Mouse (Mus musculus) CH12.LX (cell line): ENCODE data around the gene Lrmda. TPM values are rescaled to one million over a fixed set of nuclear protein-coding genes. Genes with fewer than 3 reads are reported as not detected.

Source experiments
- DNase-seq: peaks from one replicate; pipeline ENCODE4 v3.0.0-alpha.2; 2013; ENCODE audit errors: extremely low read depth
- H3K27ac ChIP-seq: 2 replicates; pipeline ENCODE4 v1.5.1; 2012; ENCODE audit warnings: low read depth, mild to moderate bottlenecking, control low read depth, moderate library complexity; ENCODE audit not compliant: insufficient read depth
- H3K27me3 ChIP-seq: replicated peaks from 2 replicates; pipeline ENCODE3; 2012; ENCODE audit warnings: inconsistent platforms
- H3K36me3 ChIP-seq, 2 experiments: replicated peaks in 1 of 2; 2 replicates each; pipeline versions ENCODE3 to v1.6.1; 2012; ENCODE audit warnings: inconsistent platforms in 1 of 2, low read length in 1 of 2, mild to moderate bottlenecking in 1 of 2, mixed read lengths in 1 of 2, moderate library complexity in 1 of 2; ENCODE audit not compliant: control insufficient read depth in 1 of 2, insufficient read depth in 1 of 2
- H3K4me1 ChIP-seq, 2 experiments: 2 replicates each; pipeline ENCODE4 v1.6.1; 2012; ENCODE audit warnings: inconsistent platforms in 1 of 2, moderate library complexity in 1 of 2; ENCODE audit not compliant: insufficient read depth in 2 of 2, control insufficient read depth in 1 of 2
- H3K4me2 ChIP-seq: 2 replicates; pipeline ENCODE4 v1.6.1; 2012; ENCODE audit warnings: low read depth, mild to moderate bottlenecking, control low read depth; ENCODE audit not compliant: poor library complexity, insufficient read depth, severe bottlenecking
- H3K4me3 ChIP-seq, 3 experiments: fragments of 150-350 bp in 1 of 3; sonication (generic) in 1 of 3; replicated peaks in 1 of 3; 2 replicates each; pipeline versions ENCODE3 to v1.5.1; 2011 to 2012; ENCODE audit warnings: low read depth in 2 of 3, low read length in 2 of 3, mild to moderate bottlenecking in 2 of 3, moderate library complexity in 2 of 3, control low read depth in 1 of 3, improper control_type of control experiment in 1 of 3, inconsistent platforms in 1 of 3, mixed read lengths in 1 of 3; ENCODE audit not compliant: poor library complexity in 1 of 3
- H3K79me2 ChIP-seq: replicated peaks from 2 replicates; pipeline ENCODE4 v1.6.1; 2012; ENCODE audit warnings: mild to moderate bottlenecking, moderate library complexity; ENCODE audit not compliant: control insufficient read depth, poor library complexity, insufficient read depth, severe bottlenecking; ENCODE audit errors: extremely low read depth
- H3K9ac ChIP-seq: 2 replicates; pipeline ENCODE4 v1.6.1; 2012; ENCODE audit warnings: low read depth, mild to moderate bottlenecking, control low read depth, moderate library complexity; ENCODE audit not compliant: insufficient read depth
- H3K9me3 ChIP-seq: replicated peaks from 2 replicates; pipeline ENCODE3; 2012; ENCODE audit warnings: low read length, inconsistent platforms, mixed read lengths
- BHLHE40 ChIP-seq: IDR thresholded peaks from 2 replicates; pipeline ENCODE4 v1.6.1; 2011; ENCODE audit warnings: mild to moderate bottlenecking, low read depth, low read length, improper control_type of control experiment
- CHD1 ChIP-seq: IDR thresholded peaks from 2 replicates; pipeline ENCODE4 v1.6.1; 2012; ENCODE audit warnings: low read depth, low read length, improper control_type of control experiment, inconsistent platforms
- CTCF ChIP-seq, 2 experiments: IDR thresholded peaks in 1 of 2; conservative IDR thresholded peaks in 1 of 2; 2 replicates each; pipeline ENCODE4 v1.5.1; 2011 to 2012; ENCODE audit warnings: low read depth in 2 of 2, low read length in 2 of 2, improper control_type of control experiment in 1 of 2, inconsistent platforms in 1 of 2, mild to moderate bottlenecking in 1 of 2, moderate library complexity in 1 of 2
- EP300 ChIP-seq: IDR thresholded peaks from 2 replicates; pipeline ENCODE4 v1.6.1; 2011; ENCODE audit warnings: low read length, improper control_type of control experiment
- ETS1 ChIP-seq: conservative IDR thresholded peaks from 2 replicates; pipeline ENCODE4 v1.6.1; 2012; ENCODE audit warnings: low read depth, mild to moderate bottlenecking, inconsistent platforms, low read length, improper control_type of control experiment, moderate library complexity
- GABPA ChIP-seq: IDR thresholded peaks from 2 replicates; pipeline ENCODE4 v1.6.1; 2012; ENCODE audit warnings: low read depth, low read length, improper control_type of control experiment, inconsistent platforms; ENCODE audit not compliant: insufficient replicate concordance
- JUN ChIP-seq: IDR thresholded peaks from 2 replicates; pipeline ENCODE4 v1.6.1; 2011; ENCODE audit warnings: low read depth, mild to moderate bottlenecking, low read length, improper control_type of control experiment, moderate library complexity; ENCODE audit not compliant: insufficient read depth
- JUND ChIP-seq: conservative IDR thresholded peaks from 2 replicates; pipeline ENCODE4 v1.6.1; 2011; ENCODE audit warnings: low read depth, low read length, improper control_type of control experiment
- MAFK ChIP-seq: IDR thresholded peaks from 2 replicates; pipeline ENCODE4 v1.6.1; 2011; ENCODE audit warnings: low read length, improper control_type of control experiment; ENCODE audit not compliant: insufficient replicate concordance
- MAX ChIP-seq: IDR thresholded peaks from 2 replicates; pipeline ENCODE4 v1.6.1; 2011; ENCODE audit warnings: low read length, improper control_type of control experiment
- MAZ ChIP-seq: IDR thresholded peaks from 2 replicates; pipeline ENCODE4 v1.6.1; 2012; ENCODE audit warnings: low read depth, mild to moderate bottlenecking, inconsistent platforms, low read length, improper control_type of control experiment, moderate library complexity
- MEF2A ChIP-seq: IDR thresholded peaks from 2 replicates; pipeline ENCODE4 v1.6.1; 2014; ENCODE audit warnings: low read depth, mild to moderate bottlenecking, inconsistent platforms, low read length, improper control_type of control experiment, borderline replicate concordance
- MYC ChIP-seq: IDR thresholded peaks from 2 replicates; pipeline ENCODE4 v1.6.1; 2011; ENCODE audit warnings: low read depth, mild to moderate bottlenecking, improper control_type of control experiment, low read length
- PAX5 ChIP-seq: IDR thresholded peaks from 2 replicates; pipeline ENCODE4 v1.6.1; 2012; ENCODE audit warnings: low read length, inconsistent platforms, mixed read lengths
- POLR2A ChIP-seq: IDR thresholded peaks from 2 replicates; pipeline ENCODE4 v1.6.1; 2011; ENCODE audit warnings: low read depth, mild to moderate bottlenecking, improper control_type of control experiment, low read length
- POLR2AphosphoS2 ChIP-seq: IDR thresholded peaks from 2 replicates; pipeline ENCODE4 v1.6.1; 2011; ENCODE audit warnings: low read depth, low read length, improper control_type of control experiment
- RAD21 ChIP-seq: IDR thresholded peaks from 2 replicates; pipeline ENCODE4 v1.6.1; 2011; ENCODE audit warnings: low read depth, mild to moderate bottlenecking, low read length, improper control_type of control experiment, moderate library complexity
- RCOR1 ChIP-seq: conservative IDR thresholded peaks from 2 replicates; pipeline ENCODE4 v1.6.1; 2012; ENCODE audit warnings: low read depth, mild to moderate bottlenecking, inconsistent platforms, low read length, improper control_type of control experiment
- SIN3A ChIP-seq: IDR thresholded peaks from 2 replicates; pipeline ENCODE4 v1.6.1; 2012; ENCODE audit warnings: low read length, improper control_type of control experiment, inconsistent platforms
- TBP ChIP-seq: conservative IDR thresholded peaks from 2 replicates; pipeline ENCODE4 v1.6.1; 2011; ENCODE audit warnings: low read depth, low read length, improper control_type of control experiment
- USF1 ChIP-seq: IDR thresholded peaks from 2 replicates; pipeline ENCODE4 v1.6.1; 2014; ENCODE audit warnings: low read depth, mild to moderate bottlenecking, inconsistent platforms, low read length, improper control_type of control experiment
- dilution Hi-C: fragments of 300-500 bp; cut with MboI; formaldehyde crosslinking; loops from 2 replicates; pipeline ENCODE4 v1.14.3; 2020; ENCODE audit warnings: low sequenced_read_pairs; ENCODE audit not compliant: extremely low pct_unique_long_range_greater_than_20kb, extremely low pct_ligation_motif_present
- in situ Hi-C: fragments of 300-500 bp; cut with MboI; formaldehyde crosslinking; loops from 3 replicates; pipeline ENCODE4 v1.14.3; 2019; ENCODE audit warnings: low sequenced_read_pairs, low pct_ligation_motif_present, low pct_unique_long_range_greater_than_20kb, mixed read lengths
- polyA plus RNA-seq: library from polyadenylated mRNA; unstranded; fragments of >175 nt; gene quantifications from 2 replicates; pipeline ENCODE4 v1.2.1, GENCODE M21; 2012; ENCODE audit warnings: low read depth; ENCODE audit not compliant: insufficient read length
- total RNA-seq, 2 experiments: library from RNA; depleted of rRNA; stranded (reverse); fragments of 300-350 nt in 1 of 2; fragments of >200 nt in 1 of 2; gene quantifications; 2 replicates each; pipeline ENCODE4 v1.2.3; 2012 to 2014

Gene Lrmda
- total and polyA plus RNA-seq, 3 experiments = 0.89 to 3.7 (median 1.9) TPM

DNA sequence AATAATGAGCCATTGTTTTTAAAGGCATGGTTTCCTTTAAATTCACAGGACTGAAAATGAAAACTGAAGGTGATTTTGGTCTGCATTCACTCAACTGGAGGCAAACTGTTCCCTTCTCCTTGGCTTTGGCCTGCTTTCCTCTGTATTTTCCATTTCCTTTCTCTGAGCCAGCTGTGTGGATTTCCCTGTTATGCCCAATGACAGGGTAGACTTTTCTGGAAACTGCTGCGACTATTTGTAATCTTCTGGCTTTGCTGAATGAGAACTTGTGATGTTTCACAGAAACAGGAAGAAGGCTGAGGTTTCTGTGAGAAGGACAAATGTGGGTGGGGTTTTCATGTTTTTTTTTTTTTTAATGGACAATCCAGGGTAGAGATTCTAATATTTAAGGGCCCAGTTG is 940.7 kb downstream of the Lrmda start:
- in situ Hi-C loops (no loop called here), dilution Hi-C loops (no loop called here)
- Histone ChIP-seq H3K27ac (no peak overlapping the region), H3K9me3 (no peaks in the 10 kb centered on the region), H3K79me2 (no peaks in the 10 kb centered on the region), H3K27me3 (no peaks in the 10 kb centered on the region), H3K4me2 (no peak overlapping the region), H3K36me3 (no peaks in the 10 kb centered on the region), H3K4me3 (no peak overlapping the region), H3K9ac (no peak overlapping the region), H3K4me1 (no peaks in the 10 kb centered on the region; a peak in 1 of 4 replicates)
- no peak for DNase-seq
- no peak for TF ChIP-seq MYC
- no peak for TF ChIP-seq POLR2AphosphoS2
- TF ChIP-seq MAZ = no peak
- no peak for TF ChIP-seq ETS1
- TF ChIP-seq PAX5 = no peak
- TF ChIP-seq JUN = no peak

GRCm38 (mm10) chr14:22964796-22965660 is 945.5 kb downstream of the Lrmda start:
- TF ChIP-seq CHD1 (no peak), GABPA (no peak), POLR2A (no peak), PAX5 (no peak), CTCF (conservative IDR thresholded peaks at IDR 0.05 in 1 of 2, IDR thresholded peaks at IDR 0.05 in 1 of 2; ENCODE audit: low read depth in 2 of 2, low read length in 2 of 2) (no peak), BHLHE40 (no peak), RAD21 (no peak), TBP (no peak), POLR2AphosphoS2 (no peak), MYC (no peak), EP300 (no peak), SIN3A (no peak), USF1 (no peak), JUN (no peak), JUND (no peak), MAX (no peak), MEF2A (no peak), MAFK (no peak), RCOR1 (no peak)
- H3K27me3 ChIP-seq = no peaks in the 10 kb centered on the region
- H3K9ac ChIP-seq = no peak overlapping the region
- no peaks in the 10 kb centered on the region for H3K79me2 ChIP-seq
- H3K4me1 ChIP-seq = no peaks in the 10 kb centered on the region; a peak in 1 of 4 replicates
- no peaks in the 10 kb centered on the region for H3K36me3 ChIP-seq
- peaks cover 6% of the 10 kb centered on the region for H3K9me3 ChIP-seq
- no peak overlapping the region for H3K4me2 ChIP-seq
- in situ Hi-C loops = no loop called here
- dilution Hi-C loops = no loop called here
- DNase-seq = no peak
- H3K4me3 ChIP-seq = no peak overlapping the region
- no peak overlapping the region for H3K27ac ChIP-seq
